Mouse (Mus musculus) CD8-positive naive resting alpha-beta T cell, adult 57 days (primary cell): ENCODE data around the gene Zfp950. TPM values are rescaled to one million over a fixed set of nuclear protein-coding genes. Genes with fewer than 3 reads are reported as not detected.

Experiments
- total RNA-seq: library from RNA; stranded (reverse); gene quantifications from one replicate; pipeline ENCODE4 v1.2.4, GENCODE M21; 2023

The Zfp950 gene
- 24.3 TPM for total RNA-seq

DNA sequence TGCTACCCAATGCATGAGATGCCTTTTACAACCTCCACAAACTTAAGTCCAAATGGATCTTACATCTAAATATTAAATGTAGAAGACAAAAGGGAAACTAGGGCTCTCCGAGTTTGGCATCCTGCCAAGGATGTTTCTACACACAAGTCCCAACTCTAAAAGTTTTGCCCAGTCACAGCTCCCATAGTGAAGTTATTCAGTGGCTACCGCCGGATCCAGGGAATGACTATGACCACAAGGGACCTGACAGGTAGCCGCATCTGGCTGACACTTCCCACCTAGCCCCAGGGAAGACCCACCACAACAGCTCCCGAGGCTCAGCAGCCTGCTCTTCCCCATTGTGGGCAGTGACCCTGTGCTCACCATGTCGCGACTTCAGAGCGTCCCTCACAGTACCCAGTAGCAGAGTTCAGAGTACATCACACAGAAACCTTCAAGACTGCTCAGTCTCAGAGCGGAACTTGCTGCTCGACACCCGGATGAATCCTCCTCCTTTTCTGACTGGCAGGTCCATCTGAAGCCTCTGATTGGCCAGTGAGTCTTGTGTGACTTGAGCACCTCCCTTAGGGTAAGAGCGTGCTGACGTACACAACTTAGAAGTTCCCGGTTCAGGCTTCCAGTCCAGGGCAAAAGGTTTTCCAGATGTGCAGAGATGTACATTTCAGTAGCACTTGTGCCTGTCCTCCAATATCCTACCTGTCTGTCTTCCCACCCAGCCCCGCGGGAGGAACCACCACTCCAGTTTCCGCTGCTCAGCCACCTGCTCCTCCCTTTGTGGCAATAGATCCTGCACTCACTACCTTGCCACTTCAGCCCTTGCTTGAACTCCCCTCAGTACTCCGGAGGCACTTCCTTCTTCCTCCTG is at the start of gene Zfp950:
TSS of gene Zfp950 (minus strand) at position 499 of the 865 bp plus-strand sequence.

DNA sequence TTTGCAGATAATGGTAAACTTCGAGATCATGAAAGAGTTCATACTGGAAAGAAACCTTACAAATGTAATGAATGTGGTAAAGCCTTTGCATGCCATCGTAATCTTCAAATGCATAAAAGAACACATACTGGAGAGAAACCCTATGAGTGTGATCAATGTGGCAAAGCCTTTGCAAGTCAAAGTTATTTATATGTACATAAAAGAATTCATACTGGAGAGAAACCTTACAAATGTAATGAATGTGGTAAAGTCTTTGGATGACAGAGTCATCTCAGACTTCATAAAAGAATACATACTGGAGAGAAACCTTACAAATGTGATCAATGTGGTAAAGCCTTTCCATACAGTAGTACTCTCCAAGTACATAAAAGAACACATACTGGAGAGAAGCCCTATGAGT is 43.0 kb upstream of the Zfp950 start, which contains the start of gene Gm6020:
TSS of gene Gm6020 (plus strand) at position 301 of the 400 bp plus-strand sequence.

DNA sequence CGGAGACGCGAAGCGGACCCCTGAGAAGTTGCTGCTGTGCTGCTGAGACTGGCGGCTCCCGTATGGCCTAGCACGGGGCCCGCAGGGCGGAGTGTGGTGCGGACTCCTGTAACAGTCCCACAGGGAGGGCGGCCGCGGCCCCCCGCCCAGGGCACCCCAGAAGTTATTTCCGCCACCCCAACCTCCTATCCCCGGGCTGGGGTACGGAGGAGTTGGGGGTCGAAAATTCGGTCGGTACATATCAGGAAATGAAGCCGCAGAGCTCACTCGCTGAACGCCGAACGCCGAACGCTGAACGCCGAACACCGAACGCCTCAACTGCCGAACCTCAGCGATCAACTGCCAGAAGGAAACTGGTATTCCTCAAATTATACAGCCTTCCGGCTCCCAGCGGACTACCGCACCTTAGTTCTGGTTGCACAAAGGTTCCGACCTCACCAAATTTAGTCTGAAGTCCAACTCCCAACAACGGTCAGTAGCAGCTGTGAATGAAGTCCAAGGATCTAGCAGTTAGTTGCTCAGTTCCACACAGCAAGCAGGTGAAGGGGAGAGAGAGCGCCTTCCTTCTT is 35.2 kb upstream of the Zfp950 start, which contains the start of gene Gm7102:
TSS of gene Gm7102 (minus strand) at position 554 of the 569 bp plus-strand sequence.

Other genes with a start within 250 kb of the Zfp950 start
- gene Gm7102, start 35.5 kb upstream of the Zfp950 start, total RNA-seq, result not detected
- gene Gm6020, start 43.0 kb upstream of the Zfp950 start, total RNA-seq, result not detected
- 23.3 TPM for gene Csf2ra, start 87.6 kb upstream of the Zfp950 start, total RNA-seq
- not detected for gene Gm21060, start 156.2 kb upstream of the Zfp950 start, total RNA-seq